Mouse (Mus musculus): ENCODE measurements around the gene Rspo3.

- TF ChIP-seq GATA1 (IDR thresholded peaks at IDR 0.05; ENCODE audit: borderline replicate concordance, low read length) (no peak), FLI1 (IDR thresholded peaks at IDR 0.05; ENCODE audit: low read length) (no peak)
These were observed 56.3 kb downstream of the Rspo3 start for GRCm38 (mm10) chr10:29479401-29479800.

All from megakaryocyte, embryonic 14.5 days (primary cell).